Mouse (Mus musculus): Measurements from ENCODE around the gene Tnxb.
A peak's percentile ranks its signal among the peaks of the same experiment; 100 is the strongest.

DNA sequence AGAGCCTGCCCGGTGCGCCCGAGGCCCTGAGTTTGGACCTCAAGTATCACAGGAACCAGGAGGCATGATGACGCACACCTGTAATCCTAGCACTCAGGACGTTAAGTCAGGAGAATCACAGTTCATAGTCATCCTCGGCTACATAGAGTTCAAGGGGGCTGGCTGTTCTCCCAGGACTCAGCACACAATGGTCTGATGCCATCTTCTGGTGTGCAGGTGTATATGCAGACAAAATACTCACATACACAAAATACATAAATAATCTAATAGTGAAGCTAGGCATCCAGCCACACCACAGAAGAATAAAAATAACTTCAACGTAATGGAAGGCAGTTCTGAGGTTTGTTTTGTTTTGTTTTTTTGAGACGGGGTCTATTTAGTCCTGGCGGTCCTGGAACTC, 47.2 kb upstream of the Tnxb start:
- TF ChIP-seq EP300 (IDR thresholded peaks at IDR 0.05) (no peak), CTCF (IDR thresholded peaks at IDR 0.05) (peak; percentile 49)
